Mouse (Mus musculus): ENCODE results near the gene Vstm5. TPM values are rescaled to one million over a fixed set of nuclear protein-coding genes. Genes with fewer than 3 reads are reported as not detected.

Vstm5 gene
- polyA plus RNA-seq, 1 experiment from 2014 or later, result 29.5 TPM

Other genes with a start within 250 kb of the Vstm5 start
- gene Panx1, start 193.6 kb upstream of the Vstm5 start, polyA plus RNA-seq (2015; fragmentation: Nextera tagmentation; extraction: Ambion mirVana), result 165 and 168 TPM in 2 replicates
- gene Hephl1, start 126.9 kb upstream of the Vstm5 start, polyA plus RNA-seq (2015; fragmentation: Nextera tagmentation; extraction: Ambion mirVana), result 0.06 TPM in 1 of 2 replicates, not detected in the other
- 29.1 and 29.7 TPM in 2 replicates for gene Med17, start 40.9 kb downstream of the Vstm5 start, polyA plus RNA-seq (2015; fragmentation: Nextera tagmentation; extraction: Ambion mirVana)
- 39.7 and 44.7 TPM in 2 replicates for gene Taf1d, start 67.2 kb downstream of the Vstm5 start, polyA plus RNA-seq (2015; fragmentation: Nextera tagmentation; extraction: Ambion mirVana)
- gene 4931406C07Rik, start 67.4 kb downstream of the Vstm5 start, polyA plus RNA-seq (2015; fragmentation: Nextera tagmentation; extraction: Ambion mirVana), result 13.9 and 14.7 TPM in 2 replicates
- 13.0 and 14.2 TPM in 2 replicates for gene Cep295, start 118.7 kb downstream of the Vstm5 start, polyA plus RNA-seq (2015; fragmentation: Nextera tagmentation; extraction: Ambion mirVana)

All from midbrain, embryonic 16.5 days (tissue).